In genomic region chr13:90012198-90012597, GRCm38 (mm10) we compare ENCODE assay signal across 20 mouse cellular contexts.
A peak's percentile ranks its signal among the peaks of the same experiment; 100 is the strongest.
DNase-seq lines count a peak whose midpoint lies in the region; ATAC-seq and TF ChIP-seq lines count a peak whose summit lies in the region.
"Had no signal": no experiment of that assay in that cellular context is flagged by ENCODE, and none has a peak within 500 bp of the region (broad histone marks: within the 10 kb centered on the region; RNA-seq: fewer than 3 reads in every experiment).

No protein-coding gene starts in this region.

- no peak for DNase-seq in lung, postnatal 14 days
- DNase-seq in heart, embryonic 10.5 days (ENCODE audit: low spot score) = peak; percentile 78
- peak; percentile 90 for DNase-seq in heart, postnatal 0 days (ENCODE audit: low spot score)
- DNase-seq in c-Kit-positive CD71-positive TER-119-positive erythroid progenitor cells, embryonic 14.5 days (ENCODE audit: low spot score) = no peak
- no peak for DNase-seq in adipocyte (ENCODE audit: low spot score)
- no peak for DNase-seq in right cerebral cortex, adult 2 months (ENCODE audit: low spot score in 2 of 2)
- DNase-seq: B cell, adult 2 months; cerebellum, adult 2 months; cerebellum, postnatal 36 days; gastrocnemius, adult 2 months; kidney, adult 8-10 months; kidney, postnatal 25 days; left cerebral cortex, postnatal 4 days; retina, postnatal 1 day; thymus, postnatal 14 days had no signal

- 0 out of 2 replicates have a peak overlapping the region, but pooled peaks have one; percentile 44 for H3K27ac ChIP-seq in lung, embryonic 15.5 days
- H3K27ac ChIP-seq in heart, embryonic 10.5 days = peak overlapping the region; percentile 85
- peak overlapping the region; percentile 93 for H3K27ac ChIP-seq in heart, postnatal 0 days (ENCODE audit: low read depth)
- H3K27ac ChIP-seq: embryonic facial prominence, embryonic 15.5 days; gastrocnemius, adult 2 months; hindbrain, embryonic 12.5 days; left cerebral cortex, adult 2 months; midbrain, embryonic 12.5 days had no signal

- no peaks in the 10 kb centered on the region for H3K9me3 ChIP-seq in lung, embryonic 15.5 days
- no peaks in the 10 kb centered on the region for H3K9me3 ChIP-seq in heart, embryonic 10.5 days
- H3K9me3 ChIP-seq in heart, postnatal 0 days (replicated peaks; ENCODE audit: control insufficient read depth, low read length) = no peaks in the 10 kb centered on the region
- H3K9me3 ChIP-seq: embryonic facial prominence, embryonic 15.5 days; hindbrain, embryonic 12.5 days; midbrain, embryonic 12.5 days had no signal

- WGBS in lung, embryonic 15.5 days = 10% methylated on average over 8 of the region's 8 CpGs
- 11% methylated on average over 8 of the region's 8 CpGs for WGBS in heart, embryonic 10.5 days
- WGBS in heart, postnatal 0 days = 6% methylated on average over 8 of the region's 8 CpGs

- peak overlapping the region; percentile 33 for H3K4me2 ChIP-seq in lung, embryonic 15.5 days
- peak overlapping the region; percentile 46 for H3K4me2 ChIP-seq in heart, postnatal 0 days (ENCODE audit: low read depth, low read length)
- H3K4me2 ChIP-seq: embryonic facial prominence, embryonic 15.5 days; hindbrain, embryonic 12.5 days; midbrain, embryonic 12.5 days had no signal

- H3K27me3 ChIP-seq in lung, embryonic 15.5 days = no peaks in the 10 kb centered on the region
- no peaks in the 10 kb centered on the region for H3K27me3 ChIP-seq in heart, embryonic 10.5 days (ENCODE audit: insufficient read depth, poor library complexity, severe bottlenecking)
- no peaks in the 10 kb centered on the region for H3K27me3 ChIP-seq in heart, postnatal 0 days (ENCODE audit: control insufficient read depth, insufficient read depth, low read length)
- H3K27me3 ChIP-seq: embryonic facial prominence, embryonic 15.5 days; hindbrain, embryonic 12.5 days; midbrain, embryonic 12.5 days had no signal

- ATAC-seq in lung, embryonic 15.5 days (ENCODE audit: borderline replicate concordance, extremely low read depth, low FRiP score, low TSS enrichment) = peak; percentile 62; the same call in 1 of the 2 replicates
- ATAC-seq in heart, postnatal 0 days (ENCODE audit: insufficient read depth, low read depth) = peak; percentile 94

- no peak overlapping the region for H3K4me3 ChIP-seq in lung, embryonic 15.5 days
- peak overlapping the region; percentile 27; the same call in 1 of the 2 replicates for H3K4me3 ChIP-seq in heart, embryonic 10.5 days
- H3K4me3 ChIP-seq in heart, postnatal 0 days (ENCODE audit: low read depth, low read length) = peak overlapping the region; percentile 15; the same call in 1 of the 2 replicates
- H3K4me3 ChIP-seq: embryonic facial prominence, embryonic 15.5 days; gastrocnemius, adult 2 months; hindbrain, embryonic 12.5 days; left cerebral cortex, adult 2 months; midbrain, embryonic 12.5 days had no signal

- no peaks in the 10 kb centered on the region for H3K36me3 ChIP-seq in lung, embryonic 15.5 days
- H3K36me3 ChIP-seq in heart, embryonic 10.5 days = no peaks in the 10 kb centered on the region; the same call in 1 of the 2 replicates
- H3K36me3 ChIP-seq in heart, postnatal 0 days (replicated peaks; ENCODE audit: control insufficient read depth, insufficient read depth, low read length) = 0 out of 2 replicates have a peak, but pooled peaks cover 2% of the 10 kb centered on the region
- H3K36me3 ChIP-seq: embryonic facial prominence, embryonic 15.5 days; hindbrain, embryonic 12.5 days; midbrain, embryonic 12.5 days had no signal

- no peak overlapping the region for H3K9ac ChIP-seq in lung, embryonic 15.5 days
- H3K9ac ChIP-seq in heart, postnatal 0 days (replicated peaks; ENCODE audit: low read depth, low read length) = no peak overlapping the region
- H3K9ac ChIP-seq: embryonic facial prominence, embryonic 15.5 days; hindbrain, embryonic 12.5 days; midbrain, embryonic 12.5 days had no signal

- peak; percentile 94 for TF ChIP-seq EP300 in heart, postnatal 0 days (IDR thresholded peaks at IDR 0.05; ENCODE audit: low read depth)

- peaks cover 9% of the 10 kb centered on the region; the same call in 1 of the 2 replicates for H3K4me1 ChIP-seq in lung, embryonic 15.5 days
- H3K4me1 ChIP-seq in heart, embryonic 10.5 days = peaks cover 19% of the 10 kb centered on the region
- H3K4me1 ChIP-seq in heart, postnatal 0 days (ENCODE audit: control insufficient read depth, insufficient read depth) = peaks cover 33% of the 10 kb centered on the region
- H3K4me1 ChIP-seq: embryonic facial prominence, embryonic 15.5 days had no signal

- no peak for TF ChIP-seq CTCF in heart, postnatal 0 days (IDR thresholded peaks at IDR 0.05; ENCODE audit: low read depth)

Comparison
In these comparisons a context has a peak if more than half of its experiments do, and no peak if none do; other contexts are left out.
1. DNase-seq: peak in heart, embryonic 10.5 days (single experiment) and heart, postnatal 0 days (single experiment); none in lung, postnatal 14 days (single experiment), c-Kit-positive CD71-positive TER-119-positive erythroid progenitor cells, embryonic 14.5 days (single experiment), adipocyte (single experiment) and right cerebral cortex, adult 2 months (0 of 2).
2. Peak in every context shown above with its lines, with median percentiles within 50 percentile points of each other: H3K27ac ChIP-seq.